Mouse (Mus musculus): ENCODE results near the gene Kcns1. TPM values are rescaled to one million over a fixed set of nuclear protein-coding genes. Genes with fewer than 3 reads are reported as not detected.

The Kcns1 gene
- polyA plus RNA-seq, 1 experiment from 2014 or later, result 0.21 TPM

GRCm38 (mm10) chr2:164170326-164170725 lies 587 bp downstream of the Kcns1 start:
- WGBS, result 10% methylated on average over 11 of the region's 11 CpGs
- H3K36me3 ChIP-seq, result no peaks in the 10 kb centered on the region
- peak overlapping the region; percentile 71; the same call in 1 of the 2 replicates for H3K9ac ChIP-seq
- H3K4me1 ChIP-seq, result peaks cover 46% of the 10 kb centered on the region
- ATAC-seq (ENCODE audit: extremely low read depth, insufficient number of reproducible peaks, low FRiP score, low TSS enrichment), result no peak
- H3K27me3 ChIP-seq (replicated peaks), result peaks cover 80% of the 10 kb centered on the region
- no peaks in the 10 kb centered on the region for H3K9me3 ChIP-seq
- peak overlapping the region; percentile 73 for H3K4me2 ChIP-seq
- no peak overlapping the region for H3K27ac ChIP-seq (replicated peaks)
- H3K4me3 ChIP-seq, result peak overlapping the region; percentile 47; the same call in 1 of the 2 replicates

DNA sequence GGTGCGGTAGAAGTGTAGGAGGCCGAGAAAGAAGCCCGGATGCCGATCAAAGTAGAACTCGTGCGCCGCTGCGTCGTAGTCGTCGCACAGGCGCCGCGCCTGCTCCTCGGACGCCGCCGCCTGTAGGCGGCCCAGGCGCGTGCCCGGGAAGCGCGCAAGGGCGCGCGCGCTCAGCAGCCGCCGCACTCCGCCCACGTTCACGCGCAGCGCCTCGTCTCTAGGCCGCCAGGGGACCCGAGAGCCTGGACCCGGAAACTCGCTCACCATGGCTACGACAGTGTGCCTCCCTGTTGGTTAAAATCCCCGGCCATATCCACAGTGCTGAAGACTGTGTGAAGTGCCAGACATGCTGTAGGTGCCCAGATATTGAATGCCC lies 2.4 kb downstream of the Kcns1 start:
- Histone ChIP-seq H3K4me3 (peak overlapping the region; percentile 45), H3K27ac (replicated peaks) (no peak overlapping the region), H3K9ac (peak overlapping the region; percentile 50; the same call in 1 of the 2 replicates), H3K9me3 (no peaks in the 10 kb centered on the region), H3K36me3 (no peaks in the 10 kb centered on the region), H3K4me1 (peaks cover 32% of the 10 kb centered on the region), H3K4me2 (peak overlapping the region; percentile 67), H3K27me3 (replicated peaks) (peaks cover 90% of the 10 kb centered on the region)
- ATAC-seq (ENCODE audit: extremely low read depth, insufficient number of reproducible peaks, low FRiP score, low TSS enrichment), result no peak
- WGBS, result 11% methylated on average over 28 of the region's 42 CpGs

DNA sequence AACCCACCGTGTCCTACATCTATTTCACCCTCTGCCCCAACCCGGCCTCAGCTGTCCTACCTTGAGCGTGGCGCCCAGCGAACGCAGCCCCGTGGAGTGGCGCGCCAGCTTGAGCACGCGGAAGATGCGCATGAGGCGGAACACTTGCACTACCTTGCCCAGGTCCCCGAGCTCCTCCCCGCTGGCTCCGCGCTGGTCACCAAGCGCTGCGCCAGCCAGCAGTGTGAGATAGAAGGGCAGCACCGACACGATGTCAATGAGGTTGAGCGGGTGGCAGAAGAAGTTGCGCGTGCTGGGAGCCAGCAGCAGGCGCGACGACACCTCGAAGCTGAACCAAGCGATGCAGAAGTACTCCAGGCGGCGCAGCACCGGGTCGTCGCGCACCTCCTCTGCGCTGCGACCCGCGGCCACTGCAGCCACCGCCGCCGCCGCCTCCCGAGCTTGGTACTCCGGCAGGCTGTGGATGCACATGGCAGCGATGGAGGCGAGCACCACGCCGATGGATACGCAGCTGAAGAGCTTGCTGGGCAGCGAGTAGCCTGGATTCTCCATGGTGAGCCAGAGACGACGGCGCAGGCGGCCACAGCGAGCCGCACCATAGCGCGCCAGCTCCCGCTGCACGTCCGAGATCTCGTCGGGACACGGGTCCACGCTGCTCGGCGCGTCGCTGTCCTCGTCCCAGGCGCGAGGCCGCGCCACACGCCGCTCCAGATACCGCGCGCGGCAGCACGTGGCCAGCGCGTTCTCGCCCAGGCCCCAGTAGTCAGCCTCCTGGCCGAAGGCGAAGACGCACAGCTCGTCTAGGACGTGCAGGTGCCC lies 3.0 kb downstream of the Kcns1 start:
- Histone ChIP-seq H3K9me3 (no peaks in the 10 kb centered on the region), H3K9ac (peak overlapping the region; percentile 50), H3K27me3 (replicated peaks) (peaks cover 96% of the 10 kb centered on the region), H3K36me3 (no peaks in the 10 kb centered on the region), H3K27ac (replicated peaks) (no peak overlapping the region), H3K4me1 (peaks cover 27% of the 10 kb centered on the region), H3K4me2 (peak overlapping the region; percentile 67), H3K4me3 (peak overlapping the region; percentile 45)
- WGBS, result 13% methylated on average over 88 of the region's 90 CpGs
- no peak for ATAC-seq (ENCODE audit: extremely low read depth, insufficient number of reproducible peaks, low FRiP score, low TSS enrichment)

GRCm38 (mm10) chr2:164164941-164165340 lies 6.0 kb downstream of the Kcns1 start:
- no peak overlapping the region for H3K4me2 ChIP-seq
- H3K9ac ChIP-seq, result no peak overlapping the region
- peaks cover 75% of the 10 kb centered on the region for H3K27me3 ChIP-seq (replicated peaks)
- no peak overlapping the region for H3K27ac ChIP-seq (replicated peaks)
- 82% methylated on average over 5 of the region's 5 CpGs for WGBS
- H3K4me1 ChIP-seq, result peaks cover 11% of the 10 kb centered on the region
- no peak overlapping the region for H3K4me3 ChIP-seq
- H3K9me3 ChIP-seq, result no peaks in the 10 kb centered on the region
- no peaks in the 10 kb centered on the region for H3K36me3 ChIP-seq
- ATAC-seq (ENCODE audit: extremely low read depth, insufficient number of reproducible peaks, low FRiP score, low TSS enrichment), result no peak

DNA sequence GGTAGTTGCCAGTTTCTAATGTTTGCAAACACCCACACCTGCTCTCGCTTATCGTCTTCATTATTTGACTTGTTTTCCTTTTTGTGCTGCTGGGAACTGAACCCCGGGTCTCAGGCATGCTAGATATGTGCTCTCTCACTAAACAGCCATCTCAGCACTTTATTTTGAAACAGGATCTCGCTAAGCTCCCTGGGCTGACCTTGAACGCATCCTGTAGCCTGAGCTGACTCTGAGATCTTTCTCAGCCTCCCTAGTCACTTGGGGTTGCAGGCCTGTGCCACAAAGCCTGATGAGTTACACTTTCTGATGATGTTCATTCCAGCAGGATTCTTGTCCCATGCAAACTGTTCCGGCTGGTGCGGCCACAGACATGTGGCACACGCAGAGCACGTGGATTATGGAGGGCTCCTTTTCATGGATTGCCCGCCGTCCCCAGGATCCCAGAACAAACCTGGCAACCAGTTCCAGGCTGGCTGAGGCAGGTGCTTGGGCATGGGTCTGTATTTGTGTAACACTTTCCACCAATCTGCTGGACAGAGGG lies 9.3 kb downstream of the Kcns1 start:
- no peak for ATAC-seq (ENCODE audit: extremely low read depth, insufficient number of reproducible peaks, low FRiP score, low TSS enrichment)
- H3K27ac ChIP-seq (replicated peaks), result no peak overlapping the region
- H3K9ac ChIP-seq, result no peak overlapping the region
- H3K27me3 ChIP-seq (replicated peaks), result peaks cover 42% of the 10 kb centered on the region
- no peak overlapping the region for H3K4me2 ChIP-seq
- peaks cover 4% of the 10 kb centered on the region for H3K36me3 ChIP-seq
- WGBS, result 72% methylated on average over 11 of the region's 11 CpGs
- H3K4me1 ChIP-seq, result no peaks in the 10 kb centered on the region
- no peak overlapping the region for H3K4me3 ChIP-seq
- H3K9me3 ChIP-seq, result no peaks in the 10 kb centered on the region

GRCm38 (mm10) chr2:164158838-164159237 lies 12.1 kb downstream of the Kcns1 start:
- Histone ChIP-seq H3K4me1 (no peaks in the 10 kb centered on the region), H3K9ac (no peak overlapping the region), H3K27ac (replicated peaks) (no peak overlapping the region), H3K4me2 (no peak overlapping the region), H3K4me3 (no peak overlapping the region), H3K27me3 (replicated peaks) (peaks cover 15% of the 10 kb centered on the region; the same call in 1 of the 2 replicates), H3K9me3 (no peaks in the 10 kb centered on the region), H3K36me3 (peaks cover 26% of the 10 kb centered on the region)
- ATAC-seq (ENCODE audit: extremely low read depth, insufficient number of reproducible peaks, low FRiP score, low TSS enrichment), result no peak
- WGBS, result 89% methylated on average over 2 of the region's 2 CpGs

DNA sequence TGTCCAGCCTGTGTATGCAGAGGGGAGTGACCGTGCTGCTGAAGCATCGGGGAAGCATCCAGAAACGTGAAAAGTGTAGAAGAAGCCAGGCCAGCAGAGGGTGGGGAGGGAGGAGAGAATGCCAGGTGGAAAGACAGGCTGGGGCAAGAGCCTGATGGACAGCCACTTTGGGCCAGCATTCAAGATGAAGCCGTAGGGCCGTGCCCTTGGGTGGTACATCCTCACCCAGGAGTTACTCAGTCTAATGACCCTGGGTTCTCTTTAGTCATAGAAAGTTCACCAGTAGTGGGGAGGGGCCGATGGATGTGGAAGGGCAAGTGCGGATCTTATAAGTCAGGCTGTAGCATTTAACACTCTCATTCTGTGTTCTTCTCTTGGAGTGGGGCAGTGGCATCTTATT lies 14.8 kb downstream of the Kcns1 start:
- Histone ChIP-seq H3K4me3 (no peak overlapping the region), H3K9ac (no peak overlapping the region), H3K27ac (replicated peaks) (no peak overlapping the region), H3K4me2 (no peak overlapping the region), H3K9me3 (no peaks in the 10 kb centered on the region), H3K36me3 (peaks cover 50% of the 10 kb centered on the region), H3K4me1 (no peaks in the 10 kb centered on the region), H3K27me3 (replicated peaks) (no peaks in the 10 kb centered on the region)
- no peak for ATAC-seq (ENCODE audit: extremely low read depth, insufficient number of reproducible peaks, low FRiP score, low TSS enrichment)
- WGBS, result 81% methylated on average over 7 of the region's 7 CpGs

DNA sequence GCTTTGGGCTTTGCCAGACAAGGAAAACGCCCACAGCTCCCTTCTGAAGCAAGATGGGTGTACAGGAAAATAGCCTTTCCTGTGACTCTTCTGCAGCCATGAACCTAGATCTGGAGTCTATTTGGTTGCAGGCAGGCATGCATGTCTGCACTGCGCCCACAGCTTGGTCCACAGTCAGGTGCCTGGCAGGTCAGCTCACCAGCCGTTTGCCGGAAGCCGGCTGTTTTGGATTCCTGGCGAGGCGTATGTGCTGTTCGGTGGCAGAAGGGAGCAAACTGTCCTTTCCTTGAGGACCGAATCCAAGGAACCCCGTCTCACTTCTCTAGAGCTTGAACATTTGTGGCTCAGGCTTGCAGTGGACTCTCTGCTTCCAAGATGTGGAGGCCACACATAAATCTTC lies 16.9 kb downstream of the Kcns1 start:
- 87% methylated on average over 10 of the region's 10 CpGs for WGBS
- H3K27ac ChIP-seq (replicated peaks), result no peak overlapping the region
- peaks cover 21% of the 10 kb centered on the region for H3K4me1 ChIP-seq
- no peaks in the 10 kb centered on the region for H3K27me3 ChIP-seq (replicated peaks)
- peaks cover 50% of the 10 kb centered on the region for H3K36me3 ChIP-seq
- no peak overlapping the region for H3K9ac ChIP-seq
- ATAC-seq (ENCODE audit: extremely low read depth, insufficient number of reproducible peaks, low FRiP score, low TSS enrichment), result no peak
- H3K9me3 ChIP-seq, result no peaks in the 10 kb centered on the region
- H3K4me3 ChIP-seq, result no peak overlapping the region
- no peak overlapping the region for H3K4me2 ChIP-seq

- Histone ChIP-seq H3K27ac (replicated peaks) (no peak overlapping the region), H3K4me2 (no peak overlapping the region), H3K36me3 (peaks cover 48% of the 10 kb centered on the region), H3K9me3 (no peaks in the 10 kb centered on the region), H3K4me3 (no peak overlapping the region), H3K9ac (no peak overlapping the region), H3K4me1 (peaks cover 24% of the 10 kb centered on the region), H3K27me3 (replicated peaks) (no peaks in the 10 kb centered on the region)
- ATAC-seq (ENCODE audit: extremely low read depth, insufficient number of reproducible peaks, low FRiP score, low TSS enrichment), result no peak
- 85% methylated on average over 11 of the region's 11 CpGs for WGBS
These were observed 18.6 kb downstream of the Kcns1 start for GRCm38 (mm10) chr2:164152341-164152740.

DNA sequence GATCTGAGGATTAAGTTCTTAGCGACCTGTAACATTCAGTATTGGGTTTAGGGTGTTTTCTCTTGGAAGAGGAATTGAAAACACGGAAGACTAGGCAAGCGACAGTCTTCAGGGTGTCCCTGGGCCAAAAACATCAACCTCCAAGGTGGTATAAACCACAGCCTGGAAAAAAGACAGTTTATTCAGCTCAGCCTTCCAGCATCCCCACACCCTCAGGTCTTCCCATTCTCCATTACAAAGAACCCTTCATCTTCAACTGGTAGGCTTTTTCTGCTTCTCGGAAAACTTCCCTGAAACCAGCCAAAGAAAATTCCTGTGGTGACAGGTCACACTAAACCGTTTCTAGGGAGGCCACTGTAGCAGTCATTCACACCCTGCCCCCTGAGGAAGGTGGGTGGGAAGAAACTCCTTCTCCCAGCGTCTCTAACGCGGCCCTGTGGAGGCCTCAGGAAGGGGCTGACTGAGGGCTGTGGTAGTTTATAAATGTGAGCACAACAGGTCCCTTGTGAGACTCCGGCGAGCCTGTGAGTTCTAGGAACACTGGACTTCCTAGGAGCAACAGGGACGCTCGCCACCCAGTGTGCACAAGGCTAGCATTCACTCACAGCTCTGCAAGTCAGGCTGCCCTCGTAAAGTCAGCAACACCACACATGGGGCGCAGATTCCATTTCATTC lies 20.7 kb downstream of the Kcns1 start:
- H3K4me1 ChIP-seq, result peaks cover 26% of the 10 kb centered on the region
- peak overlapping the region; percentile 65 for H3K27ac ChIP-seq (replicated peaks)
- no peaks in the 10 kb centered on the region for H3K27me3 ChIP-seq (replicated peaks)
- peaks cover 38% of the 10 kb centered on the region for H3K36me3 ChIP-seq
- no peaks in the 10 kb centered on the region for H3K9me3 ChIP-seq
- peak overlapping the region; percentile 62 for H3K9ac ChIP-seq
- no peak overlapping the region for H3K4me3 ChIP-seq
- 32% methylated on average over 14 of the region's 14 CpGs for WGBS
- H3K4me2 ChIP-seq, result peak overlapping the region; percentile 4; the same call in 1 of the 2 replicates
- ATAC-seq (ENCODE audit: extremely low read depth, insufficient number of reproducible peaks, low FRiP score, low TSS enrichment), result no peak

DNA sequence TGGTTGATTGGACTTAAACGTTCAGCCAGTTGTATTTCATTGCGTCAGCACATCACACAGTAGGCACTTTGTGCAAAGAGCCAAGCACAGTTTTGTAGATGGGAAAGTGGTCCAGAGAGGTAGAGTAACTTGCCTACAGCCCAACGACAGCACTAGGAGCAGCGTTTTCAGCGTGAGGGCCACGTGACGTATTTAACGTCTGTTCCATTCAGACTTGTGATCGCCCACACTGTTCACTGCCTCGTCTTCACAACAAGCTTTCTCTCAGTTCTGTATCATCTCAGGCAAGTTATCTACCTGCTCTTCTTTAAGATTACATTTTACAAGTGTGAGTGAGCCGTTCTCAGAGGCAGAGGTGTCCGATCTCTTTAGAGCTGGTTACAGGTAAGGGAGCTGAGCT lies 24.4 kb downstream of the Kcns1 start:
- Histone ChIP-seq H3K9ac (no peak overlapping the region), H3K4me2 (no peak overlapping the region), H3K9me3 (no peaks in the 10 kb centered on the region), H3K4me3 (no peak overlapping the region), H3K27me3 (replicated peaks) (no peaks in the 10 kb centered on the region), H3K36me3 (peaks cover 5% of the 10 kb centered on the region), H3K27ac (replicated peaks) (no peak overlapping the region), H3K4me1 (peaks cover 60% of the 10 kb centered on the region)
- WGBS, result 87% methylated on average over 12 of the region's 12 CpGs
- no peak for ATAC-seq (ENCODE audit: extremely low read depth, insufficient number of reproducible peaks, low FRiP score, low TSS enrichment)

Data from heart, embryonic 13.5 days (tissue).